ENCODE assay signal across 8 mouse cellular contexts in the genomic region with DNA sequence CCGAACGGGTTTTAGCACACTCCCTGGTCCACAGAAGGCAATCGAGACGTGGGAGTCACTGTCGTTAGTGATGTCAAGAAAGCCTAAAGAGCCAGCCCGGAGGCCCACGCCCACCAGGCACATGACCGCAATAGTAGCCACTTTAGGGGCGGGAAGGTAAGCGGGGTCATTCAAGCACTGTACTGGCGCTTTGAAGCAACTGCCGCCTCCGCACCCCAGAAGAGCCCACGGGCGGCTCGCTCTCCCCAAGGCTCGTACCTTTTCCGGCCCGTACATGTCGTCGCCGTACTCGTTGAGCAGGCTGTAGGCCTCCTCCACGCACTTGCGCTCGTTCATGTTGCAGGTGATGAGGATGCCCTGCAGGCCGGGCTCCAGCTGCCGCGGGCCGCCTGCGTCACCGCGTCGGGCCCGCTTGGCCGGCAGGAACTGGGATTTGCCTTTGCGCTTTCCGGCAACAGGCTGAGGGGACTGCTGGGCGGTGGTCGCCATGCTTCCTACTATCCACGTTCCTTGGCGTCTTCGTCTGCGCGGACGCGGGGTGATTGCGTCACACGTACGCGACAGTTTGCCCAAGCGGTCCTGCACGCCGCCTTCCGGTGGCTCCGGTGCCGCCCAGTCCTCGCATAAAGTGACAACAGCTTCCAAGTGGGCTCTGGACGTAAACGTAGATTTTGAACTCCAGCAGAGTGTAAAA. TPM values are rescaled to one million over a fixed set of nuclear protein-coding genes. Genes with fewer than 3 reads are reported as not detected.
DNase-seq lines count a peak whose midpoint lies in the region; ATAC-seq lines count a peak whose summit lies in the region.

TSS of gene Thumpd1 (minus strand) at position 546 of the 694 bp plus-strand sequence.

- H3K9ac ChIP-seq in hindbrain, embryonic 15.5 days, result peak within 1 kb of the TSS; percentile 70

- H3K36me3 ChIP-seq in hindbrain, embryonic 15.5 days, result peaks cover 31% of the 10 kb centered on the region

- ATAC-seq in hindbrain, embryonic 15.5 days (ENCODE audit: low FRiP score, low read depth), result peak; percentile 97

- peak within 1 kb of the TSS; percentile 68 for H3K4me3 ChIP-seq in hindbrain, embryonic 15.5 days

- H3K4me2 ChIP-seq in hindbrain, embryonic 15.5 days, result peak within 1 kb of the TSS; percentile 71

- WGBS in hindbrain, embryonic 15.5 days, result under 1% methylated on average over 60 of the region's 60 CpGs

- H3K27me3 ChIP-seq in hindbrain, embryonic 15.5 days, result no peaks in the 10 kb centered on the region

- DNase-seq in T-cell, adult 2 months (ENCODE audit: low spot score), result peak; percentile 92
- DNase-seq in cerebellum, postnatal 36 days, result peak; percentile 95 to 96
- DNase-seq in frontal cortex, postnatal 36 days (ENCODE audit: low spot score in 2 of 2), result peak; percentile 93 to 97
- DNase-seq in left cerebral cortex, adult 11 months (ENCODE audit: low spot score), result peak; percentile 86
- DNase-seq in lung, postnatal 4 days, result peak; percentile 95
- peak; percentile 88 for DNase-seq in retina, postnatal 7 days (ENCODE audit: low read depth, low spot score)
- DNase-seq in urinary bladder, adult 2 months (ENCODE audit: low spot score), result peak; percentile 88

- no peaks in the 10 kb centered on the region for H3K9me3 ChIP-seq in hindbrain, embryonic 15.5 days

- peak within 1 kb of the TSS; percentile 78 for H3K27ac ChIP-seq in hindbrain, embryonic 15.5 days (replicated peaks)

- peaks cover 18% of the 10 kb centered on the region for H3K4me1 ChIP-seq in hindbrain, embryonic 15.5 days (replicated peaks)

RNA-seq across cellular contexts. Expression of gene Thumpd1, which starts in this region (rescaled TPM):
- 74.5 and 76.4 TPM in 2 replicates for polyA plus RNA-seq in hindbrain, embryonic 15.5 days (2015; fragmentation: Nextera tagmentation; extraction: Ambion mirVana)
- 29.7 and 31.3 TPM in 2 replicates for polyA plus RNA-seq in urinary bladder, adult 2 months (2012; rRNA removed)

Comparison
In these comparisons a context has a peak if more than half of its experiments do, and no peak if none do; other contexts are left out.
1. Peak in every context shown above with its lines: DNase-seq, ATAC-seq, H3K4me3 ChIP-seq and H3K27ac ChIP-seq.